Mouse (Mus musculus) gastrocnemius, adult 8-10 months (tissue): ENCODE measurements around the gene S100a2. TPM values are rescaled to one million over a fixed set of nuclear protein-coding genes. Genes with fewer than 3 reads are reported as not detected.
A peak's percentile ranks its signal among the peaks of the same experiment; 100 is the strongest.

Experiments
- DNase-seq, 2 experiments: peaks; one replicate each; pipeline ENCODE4 v3.0.0; 2022; ENCODE audit warnings: low spot score in 2 of 2
- total RNA-seq, 4 experiments: library from RNA; stranded (reverse); gene quantifications; 2 replicates each; pipeline ENCODE4 v1.2.4; 2022

The S100a2 gene
- total RNA-seq, 4 experiments from 2014 or later, result not detected

DNA sequence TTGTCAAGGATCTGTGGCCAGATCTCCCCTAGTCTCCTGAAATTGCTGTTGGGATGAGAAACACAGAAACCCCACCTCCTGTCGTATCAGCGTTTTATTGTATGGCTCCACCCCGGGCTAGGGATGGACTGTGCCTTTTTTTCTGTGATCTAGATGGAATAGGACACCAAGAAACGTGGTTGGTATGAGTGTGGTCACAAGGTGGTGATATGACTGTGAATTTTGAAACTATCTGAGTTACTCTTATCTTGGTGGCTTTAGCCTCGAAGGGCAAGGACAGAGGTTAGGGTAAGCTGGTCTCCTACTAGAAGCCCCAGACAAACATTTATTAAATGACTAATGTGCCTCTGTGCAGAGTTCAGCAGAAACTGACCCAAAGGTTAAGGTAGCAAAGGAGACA lies 5.5 kb downstream of the S100a2 start:
- DNase-seq, result no peak

GRCm38 (mm10) chr3:90596810-90597209 lies 6.8 kb downstream of the S100a2 start:
- DNase-seq, result no peak

DNA sequence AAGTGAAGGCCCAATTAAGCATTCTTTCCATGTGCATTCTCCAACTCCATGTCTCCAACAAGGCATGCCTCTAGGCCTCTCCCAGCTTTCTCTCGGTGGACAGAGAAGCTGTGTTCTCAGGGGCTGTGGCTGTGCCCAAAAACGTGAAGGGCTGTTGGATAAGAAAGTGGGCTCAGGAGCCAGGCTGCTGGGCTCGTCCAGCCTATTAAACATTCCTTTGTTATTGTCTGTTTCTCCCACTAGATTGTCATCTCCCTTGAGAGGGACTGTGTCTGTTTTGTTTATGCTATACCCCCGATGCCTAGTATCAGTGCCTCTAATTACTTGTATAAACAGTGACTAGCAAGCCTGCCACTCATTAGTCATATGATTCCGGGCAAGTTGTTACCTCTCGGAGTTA lies 7.7 kb downstream of the S100a2 start:
- DNase-seq, result no peak

GRCm38 (mm10) chr3:90598212-90598611 lies 8.2 kb downstream of the S100a2 start:
- DNase-seq, result no peak

DNA sequence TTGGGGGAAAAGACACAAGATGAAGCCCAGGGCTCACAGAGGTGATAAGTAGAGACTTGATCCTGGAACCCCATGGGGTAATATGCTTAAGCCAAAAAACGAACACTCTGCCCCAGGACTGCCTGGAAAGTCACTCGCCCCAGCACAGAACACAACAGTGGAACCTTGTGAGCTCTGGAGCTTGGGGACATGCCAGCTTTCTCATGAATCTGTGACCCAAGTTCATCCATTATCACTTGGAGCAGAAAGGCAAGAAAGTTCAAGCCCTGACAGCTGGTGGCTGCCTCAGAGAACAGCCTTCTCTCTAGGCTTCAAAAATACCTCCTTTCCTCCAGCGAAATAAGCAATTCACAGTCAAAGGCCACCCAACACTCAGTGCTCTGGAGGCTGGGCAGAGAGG lies 9.4 kb downstream of the S100a2 start:
- DNase-seq, result no peak

DNA sequence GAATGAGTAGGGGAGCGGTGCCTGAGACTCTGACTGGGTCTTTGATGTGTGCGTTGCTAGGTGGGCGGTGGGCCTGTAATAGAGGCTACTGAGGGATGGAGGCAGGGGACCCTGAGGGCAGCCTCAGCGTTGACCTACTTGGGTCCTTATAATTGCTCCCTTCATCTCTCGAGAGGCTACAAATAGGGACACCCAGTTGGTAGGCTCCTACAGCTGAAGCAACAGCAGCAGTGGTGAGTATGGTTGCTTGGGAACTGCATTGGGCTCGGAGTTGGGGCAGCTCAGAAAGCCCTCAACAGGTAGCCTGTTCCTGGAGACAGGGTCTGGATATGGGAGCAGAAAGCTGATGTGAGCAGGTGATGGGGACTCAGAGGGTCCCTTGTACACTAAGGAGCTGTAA lies 10.0 kb downstream of the S100a2 start:
- DNase-seq, result no peak

DNA sequence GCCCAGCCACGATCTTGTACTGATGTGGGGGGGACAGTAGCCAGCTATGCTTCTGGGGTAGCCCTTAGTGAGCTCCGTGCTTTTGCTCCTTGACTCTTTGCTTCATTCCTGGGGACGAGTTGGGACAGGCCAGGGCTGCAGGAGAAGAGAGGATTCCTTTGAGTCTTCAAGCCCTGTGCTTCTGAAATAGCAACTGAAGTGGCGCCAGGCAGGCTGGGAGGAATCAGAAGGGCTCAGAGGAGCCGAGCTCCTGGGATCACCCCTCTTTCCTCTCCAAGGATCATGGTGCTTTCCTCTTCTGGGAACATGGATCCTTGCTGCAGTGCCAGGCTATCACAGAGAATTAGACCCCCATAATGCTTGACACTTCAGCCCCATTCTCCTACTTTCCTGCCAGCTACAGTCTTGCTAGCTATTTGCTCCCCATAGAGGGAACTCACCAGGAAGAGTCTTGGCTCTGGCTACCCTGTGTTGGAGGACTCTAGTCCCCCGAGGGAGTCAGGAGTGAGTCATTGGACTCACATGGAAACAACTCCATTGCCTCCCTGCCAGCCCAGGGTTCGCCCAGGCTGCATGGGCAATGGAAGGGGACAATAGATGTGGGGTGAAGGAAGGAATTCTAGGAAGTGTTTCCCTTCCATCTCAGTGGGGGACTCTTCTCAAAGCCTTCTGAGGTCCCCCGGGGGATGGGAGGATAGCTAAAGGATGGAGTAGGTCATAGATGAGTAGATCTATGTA lies 10.6 kb downstream of the S100a2 start:
- peak in 1 of 2 experiments; percentile 58 for DNase-seq

GRCm38 (mm10) chr3:90601486-90602110 lies 11.6 kb downstream of the S100a2 start, which contains the start of gene Gm42674:
Gene Gm42674, plus strand, starts transcription at chr3:90601904.
- no peak for DNase-seq

GRCm38 (mm10) chr3:90603623-90604022 lies 13.6 kb downstream of the S100a2 start, which contains the start of gene S100a4:
Gene S100a4, plus strand, starts transcription at chr3:90603771.
- DNase-seq, result no peak

DNA sequence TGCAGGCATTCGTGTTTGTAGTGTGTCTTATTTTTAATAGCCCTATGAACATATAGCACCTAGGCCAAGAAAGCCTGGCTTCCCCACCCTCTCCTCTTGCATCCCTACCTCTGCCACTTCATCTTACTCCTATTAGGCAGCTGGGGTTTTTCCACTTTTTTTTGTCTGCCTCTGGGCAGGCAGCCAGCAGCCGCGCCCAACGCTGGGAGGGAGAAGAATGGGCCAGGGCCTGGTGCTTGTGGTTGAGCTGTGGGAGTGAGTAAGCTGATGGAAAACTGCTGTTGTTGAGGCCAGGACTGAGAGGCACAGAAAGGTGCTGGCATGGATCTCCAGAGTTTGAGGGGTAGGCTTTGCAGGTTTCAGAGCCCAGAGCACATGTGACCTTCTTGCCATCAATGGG lies 14.4 kb downstream of the S100a2 start:
- DNase-seq, result peak; percentile 79 to 83

DNA sequence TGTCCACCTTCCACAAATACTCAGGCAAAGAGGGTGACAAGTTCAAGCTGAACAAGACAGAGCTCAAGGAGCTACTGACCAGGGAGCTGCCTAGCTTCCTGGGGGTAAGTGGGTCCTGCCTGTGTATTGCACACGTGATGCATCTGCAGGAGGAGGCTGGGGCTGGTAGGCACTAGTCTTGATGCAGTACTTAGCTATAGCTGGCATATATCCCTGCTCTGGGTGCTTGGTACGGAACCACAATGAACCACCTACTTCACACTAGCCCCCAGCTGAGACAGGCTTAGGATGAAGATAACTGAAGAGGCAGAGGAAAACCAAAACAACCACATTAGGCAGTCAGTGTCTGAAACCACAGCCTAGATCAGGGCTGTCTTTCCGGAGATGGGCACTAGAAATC lies 15.0 kb downstream of the S100a2 start:
- DNase-seq, result no peak

GRCm38 (mm10) chr3:90605736-90606135 lies 15.7 kb downstream of the S100a2 start:
- DNase-seq, result no peak

DNA sequence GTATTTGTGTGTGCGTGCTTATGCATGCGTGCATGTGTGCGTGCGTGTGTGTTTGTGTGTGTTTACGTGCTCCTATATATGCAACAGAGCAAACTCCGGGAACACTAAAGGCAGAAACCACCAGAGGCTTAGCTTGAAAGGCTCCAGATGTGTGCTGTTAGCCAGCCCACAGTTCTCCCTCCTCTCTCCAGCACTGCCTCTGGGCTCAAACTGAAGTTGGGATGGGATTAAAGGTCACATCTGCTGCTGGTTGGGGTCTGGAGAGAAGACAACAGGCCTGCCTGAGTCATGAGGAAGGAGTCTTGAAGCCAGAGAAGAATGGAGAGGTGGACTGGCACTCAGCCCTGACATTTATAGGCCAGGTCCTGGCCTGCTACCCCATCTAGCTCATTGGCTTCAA lies 16.1 kb downstream of the S100a2 start:
- DNase-seq, result peak in 1 of 2 experiments; percentile 56

DNA sequence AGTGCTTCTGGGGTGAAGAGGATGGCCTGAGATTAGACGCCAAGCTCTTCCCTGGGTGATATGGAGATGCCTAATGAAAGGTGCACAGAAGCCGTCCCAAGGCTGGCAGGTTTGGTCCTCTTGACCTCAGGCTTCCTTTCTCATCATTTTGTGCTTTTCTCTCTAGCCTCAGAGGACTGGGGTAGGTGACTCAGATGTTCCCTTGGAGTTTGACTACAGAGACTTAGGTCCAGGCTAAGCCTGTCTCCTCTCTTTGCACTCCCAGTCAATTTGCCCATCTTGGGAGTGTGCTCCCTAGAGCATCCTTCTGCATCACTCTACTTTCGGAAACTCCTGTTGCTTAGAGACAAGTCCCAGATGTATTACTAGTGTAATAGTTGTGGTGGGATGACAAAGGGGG lies 17.3 kb downstream of the S100a2 start:
- DNase-seq, result no peak

DNA sequence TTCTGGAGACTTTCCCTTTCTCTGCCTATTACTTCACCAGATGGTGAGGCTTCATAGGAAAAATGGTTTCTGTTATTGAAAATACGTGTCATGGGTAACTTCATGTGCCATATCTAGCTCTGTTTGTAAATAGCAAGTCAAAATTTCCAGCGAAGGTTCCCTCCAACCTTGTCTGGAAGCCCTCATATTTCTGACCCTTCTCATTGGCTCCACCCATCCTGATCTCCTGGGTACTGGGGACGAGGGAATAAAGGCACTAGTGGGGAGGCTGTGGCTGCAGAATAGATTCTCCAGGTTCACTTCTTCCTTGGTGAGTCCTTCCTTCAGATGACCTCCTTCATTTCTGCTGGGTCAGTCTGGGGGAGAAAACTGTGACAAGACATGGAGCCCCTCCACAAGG lies 18.2 kb downstream of the S100a2 start, which contains the start of gene S100a5:
TSS of gene S100a5 (plus strand) at position 301 of the 400 bp plus-strand sequence.
- DNase-seq, result no peak

DNA sequence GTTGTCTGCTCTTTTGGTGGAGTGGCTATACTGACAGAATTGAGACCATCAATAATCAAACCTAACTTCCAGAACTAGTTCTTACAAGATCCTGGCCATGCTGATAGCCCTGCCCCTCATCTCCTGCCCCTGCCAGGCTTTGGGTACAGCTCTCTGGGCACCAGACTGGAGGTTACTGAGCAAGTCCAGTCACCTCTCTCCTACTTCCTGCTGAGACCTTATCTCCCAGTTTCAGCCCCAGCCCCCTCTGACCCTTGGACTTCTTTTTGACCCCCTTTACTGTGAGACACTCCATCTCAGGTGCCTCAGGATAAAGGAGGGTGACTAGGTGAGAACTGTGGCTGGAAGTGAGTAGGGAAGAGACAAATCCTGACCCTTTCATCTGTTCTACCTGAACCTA lies 19.1 kb downstream of the S100a2 start:
- DNase-seq, result no peak

GRCm38 (mm10) chr3:90611494-90611893 lies 21.4 kb downstream of the S100a2 start:
- no peak for DNase-seq

- no peak for DNase-seq
Measured at GRCm38 (mm10) chr3:90612061-90612460, 22.0 kb downstream of the S100a2 start.

DNA sequence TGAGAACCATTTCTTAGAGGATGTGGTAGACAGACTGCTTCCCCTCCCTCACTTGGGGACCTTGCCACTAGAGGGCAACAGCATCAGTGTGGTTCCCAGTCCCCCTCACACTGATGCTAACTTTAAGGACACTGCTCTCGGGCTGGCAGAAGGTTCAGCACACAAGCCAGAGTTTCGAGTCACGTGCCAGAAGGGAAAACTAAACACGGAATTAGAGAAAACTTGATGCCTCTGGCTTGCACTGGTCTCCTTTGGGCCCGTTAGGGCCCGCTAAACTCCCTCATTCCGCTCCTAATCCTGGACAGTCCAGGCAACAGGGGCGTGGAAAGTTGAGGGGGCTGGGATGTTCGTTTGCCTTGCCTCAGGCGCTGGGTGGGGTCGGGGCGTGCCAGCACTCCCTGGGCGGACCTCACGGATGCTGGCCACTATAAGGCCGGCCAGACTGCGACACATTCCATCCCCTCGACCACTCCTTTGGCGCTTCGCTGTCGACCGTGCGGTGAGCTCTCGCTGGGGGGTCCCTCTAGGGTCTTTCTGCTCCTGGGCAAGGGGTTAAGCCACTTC lies 22.8 kb downstream of the S100a2 start, which contains the start of gene S100a6:
TSS of gene S100a6 (plus strand) at position 155 of the 564 bp plus-strand sequence.
- peak; percentile 74 to 81 for DNase-seq

GRCm38 (mm10) chr3:90613461-90614147 lies 23.6 kb downstream of the S100a2 start:
- no peak for DNase-seq

DNA sequence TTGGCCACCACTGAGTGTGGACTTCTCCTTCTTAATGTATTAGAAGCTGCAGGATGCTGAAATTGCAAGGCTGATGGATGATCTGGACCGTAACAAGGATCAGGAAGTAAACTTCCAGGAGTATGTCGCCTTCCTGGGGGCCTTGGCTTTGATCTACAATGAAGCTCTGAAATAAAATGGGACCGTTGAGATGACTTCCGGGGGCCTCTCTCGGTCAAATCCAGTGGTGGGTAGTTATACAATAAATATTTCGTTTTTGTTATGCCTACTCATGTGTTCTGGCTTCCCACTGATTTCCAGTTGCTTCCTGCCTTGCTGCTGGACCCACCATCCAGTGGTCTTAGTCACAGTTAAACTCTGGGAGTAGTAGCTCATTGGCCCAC lies 24.1 kb downstream of the S100a2 start:
- DNase-seq, result no peak
